Mouse (Mus musculus) stomach, embryonic 14.5 days (tissue): ENCODE measurements around the gene Hmgcll1. TPM values are rescaled to one million over a fixed set of nuclear protein-coding genes. Genes with fewer than 3 reads are reported as not detected.

Experiments used
- ATAC-seq: fragments of 200-750 bp; cut with Nextera tagmentation; 2 replicates; pipeline ENCODE4 v1.8.0; 2017; ENCODE audit warnings: low read depth, moderate TSS enrichment; ENCODE audit not compliant: insufficient number of reproducible peaks, insufficient read depth, low FRiP score
- H3K27ac ChIP-seq: fragments of 300-500 bp; sonication (generic); 2 replicates; pipeline ENCODE4 v1.5.1; 2014; ENCODE audit warnings: mild to moderate bottlenecking, low read length, moderate library complexity, mixed read lengths
- H3K27me3 ChIP-seq: fragments of 300-500 bp; sonication (generic); 2 replicates; pipeline ENCODE4 v1.6.1; 2014; ENCODE audit warnings: low read length, control low read depth, mixed read lengths; ENCODE audit not compliant: control insufficient read depth, insufficient read depth
- H3K36me3 ChIP-seq: fragments of 300-500 bp; sonication (generic); 2 replicates; pipeline ENCODE4 v1.6.1; 2014; ENCODE audit warnings: mild to moderate bottlenecking, control low read depth, low read length, moderate library complexity, mixed read lengths; ENCODE audit not compliant: control insufficient read depth, insufficient read depth
- H3K4me1 ChIP-seq: fragments of 300-500 bp; sonication (generic); 2 replicates; pipeline ENCODE4 v1.6.1; 2014; ENCODE audit warnings: low read length, control low read depth, mixed read lengths; ENCODE audit not compliant: control insufficient read depth, insufficient read depth
- H3K4me2 ChIP-seq: fragments of 300-500 bp; sonication (generic); replicated peaks from 2 replicates; pipeline ENCODE4 v1.6.1; 2014; ENCODE audit warnings: low read depth, low read length, control low read depth
- H3K4me3 ChIP-seq: fragments of 300-500 bp; sonication (generic); 2 replicates; pipeline ENCODE4 v1.5.1; 2014; ENCODE audit warnings: low read depth, low read length, control low read depth
- H3K9ac ChIP-seq: fragments of 300-500 bp; sonication (generic); replicated peaks from 2 replicates; pipeline ENCODE4 v1.6.1; 2014; ENCODE audit warnings: low read depth, mild to moderate bottlenecking, control low read depth, low read length, moderate library complexity, mixed read lengths
- H3K9me3 ChIP-seq: fragments of 300-500 bp; sonication (generic); 2 replicates; pipeline ENCODE4 v1.6.1; 2016; ENCODE audit warnings: low read depth, low read length, control low read depth; ENCODE audit not compliant: control insufficient read depth
- WGBS: fragments of 180-500 bp; shearing (Covaris S2); extraction: QIAGEN DNeasy Blood & Tissue Kit; methylation state at CpG from one replicate; pipeline ENCODE4 v1.1.7; 2014; 5-methylcytosine and 5-hydroxymethylcytosine counted together
- polyA plus RNA-seq: library from polyadenylated mRNA; unstranded; fragments of >200 nt; fragmentation: Nextera tagmentation; extraction: Ambion mirVana; gene quantifications from 2 replicates; pipeline ENCODE4 v1.2.1, GENCODE M21; 2014

Gene Hmgcll1
- polyA plus RNA-seq, 1 experiment from 2014 or later = 6.6 TPM

GRCm38 (mm10) chr9:76038327-76039103 is 23.9 kb downstream of the Hmgcll1 start:
- Histone ChIP-seq H3K27me3 (no peaks in the 10 kb centered on the region), H3K27ac (no peak overlapping the region), H3K4me1 (peaks cover 2% of the 10 kb centered on the region; the same call in 1 of the 2 replicates), H3K4me2 (no peak overlapping the region), H3K9me3 (no peaks in the 10 kb centered on the region), H3K36me3 (no peaks in the 10 kb centered on the region), H3K4me3 (no peak overlapping the region), H3K9ac (no peak overlapping the region)
- ATAC-seq = no peak
- WGBS = 52% methylated on average over 9 of the region's 9 CpGs

GRCm38 (mm10) chr9:76039711-76040110 is 25.1 kb downstream of the Hmgcll1 start:
- no peak overlapping the region for H3K9ac ChIP-seq
- WGBS = 65% methylated on average over 5 of the region's 5 CpGs
- H3K27ac ChIP-seq = no peak overlapping the region
- no peak overlapping the region for H3K4me3 ChIP-seq
- no peaks in the 10 kb centered on the region for H3K9me3 ChIP-seq
- H3K27me3 ChIP-seq = no peaks in the 10 kb centered on the region
- no peak for ATAC-seq
- H3K4me1 ChIP-seq = peaks cover 2% of the 10 kb centered on the region; the same call in 1 of the 2 replicates
- no peak overlapping the region for H3K4me2 ChIP-seq
- H3K36me3 ChIP-seq = no peaks in the 10 kb centered on the region

- 73% methylated on average over 5 of the region's 5 CpGs for WGBS
- Histone ChIP-seq H3K9ac (no peak overlapping the region), H3K4me3 (no peak overlapping the region), H3K36me3 (no peaks in the 10 kb centered on the region), H3K27me3 (no peaks in the 10 kb centered on the region), H3K9me3 (no peaks in the 10 kb centered on the region), H3K27ac (no peak overlapping the region), H3K4me1 (no peaks in the 10 kb centered on the region), H3K4me2 (no peak overlapping the region)
- ATAC-seq = no peak
Observed at GRCm38 (mm10) chr9:76043341-76043740, 28.7 kb downstream of the Hmgcll1 start.

GRCm38 (mm10) chr9:76060935-76061334 is 46.3 kb downstream of the Hmgcll1 start:
- Histone ChIP-seq H3K4me2 (no peak overlapping the region), H3K4me3 (no peak overlapping the region), H3K9ac (no peak overlapping the region), H3K36me3 (no peaks in the 10 kb centered on the region), H3K4me1 (no peaks in the 10 kb centered on the region), H3K27ac (no peak overlapping the region), H3K27me3 (no peaks in the 10 kb centered on the region), H3K9me3 (no peaks in the 10 kb centered on the region)
- no peak for ATAC-seq
- WGBS = 53% methylated on average over 3 of the region's 3 CpGs

- no peak overlapping the region for H3K9ac ChIP-seq
- H3K9me3 ChIP-seq = no peaks in the 10 kb centered on the region
- no peak overlapping the region for H3K4me2 ChIP-seq
- no peak for ATAC-seq
- H3K27me3 ChIP-seq = no peaks in the 10 kb centered on the region
- no peak overlapping the region for H3K4me3 ChIP-seq
- H3K27ac ChIP-seq = no peak overlapping the region
- no peaks in the 10 kb centered on the region for H3K36me3 ChIP-seq
- 70% methylated on average over 4 of the region's 4 CpGs for WGBS
- H3K4me1 ChIP-seq = no peaks in the 10 kb centered on the region
Observed at GRCm38 (mm10) chr9:76061492-76061891, 46.8 kb downstream of the Hmgcll1 start.

- H3K4me3 ChIP-seq = no peak overlapping the region
- no peaks in the 10 kb centered on the region for H3K9me3 ChIP-seq
- no peak overlapping the region for H3K9ac ChIP-seq
- no peaks in the 10 kb centered on the region for H3K4me1 ChIP-seq
- 64% methylated on average over 2 of the region's 2 CpGs for WGBS
- H3K27me3 ChIP-seq = no peaks in the 10 kb centered on the region
- H3K4me2 ChIP-seq = no peak overlapping the region
- no peaks in the 10 kb centered on the region for H3K36me3 ChIP-seq
- no peak overlapping the region for H3K27ac ChIP-seq
- ATAC-seq = no peak
Observed at GRCm38 (mm10) chr9:76064164-76064563, 49.5 kb downstream of the Hmgcll1 start.

GRCm38 (mm10) chr9:76091561-76091960 is 76.9 kb downstream of the Hmgcll1 start:
- Histone ChIP-seq H3K4me2 (no peak overlapping the region), H3K4me1 (0 out of 2 replicates have a peak, but pooled peaks cover 3% of the 10 kb centered on the region), H3K36me3 (no peaks in the 10 kb centered on the region), H3K4me3 (no peak overlapping the region), H3K27me3 (no peaks in the 10 kb centered on the region), H3K27ac (no peak overlapping the region), H3K9ac (no peak overlapping the region), H3K9me3 (no peaks in the 10 kb centered on the region)
- no peak for ATAC-seq
- 32% methylated on average over 2 of the region's 2 CpGs for WGBS

- H3K27ac ChIP-seq = no peak overlapping the region
- H3K9me3 ChIP-seq = no peaks in the 10 kb centered on the region
Observed at GRCm38 (mm10) chr9:76097221-76097620, 82.6 kb downstream of the Hmgcll1 start.

GRCm38 (mm10) chr9:76099981-76100380 is 85.3 kb downstream of the Hmgcll1 start:
- Histone ChIP-seq H3K9ac (no peak overlapping the region), H3K4me3 (no peak overlapping the region), H3K27me3 (no peaks in the 10 kb centered on the region), H3K27ac (no peak overlapping the region), H3K36me3 (no peaks in the 10 kb centered on the region), H3K4me1 (no peaks in the 10 kb centered on the region), H3K4me2 (no peak overlapping the region), H3K9me3 (no peaks in the 10 kb centered on the region)
- 73% methylated on average over 3 of the region's 3 CpGs for WGBS
- no peak for ATAC-seq

More at GRCm38 (mm10) chr9:76097221-76097620, 82.6 kb downstream of the Hmgcll1 start:
- H3K4me3 ChIP-seq = no peak overlapping the region
- H3K9ac ChIP-seq = no peak overlapping the region
- H3K4me2 ChIP-seq = no peak overlapping the region
- 84% methylated on average over 5 of the region's 5 CpGs for WGBS
- H3K36me3 ChIP-seq = no peaks in the 10 kb centered on the region
- no peak for ATAC-seq
- no peaks in the 10 kb centered on the region for H3K27me3 ChIP-seq
- H3K4me1 ChIP-seq = 0 out of 2 replicates have a peak, but pooled peaks cover 3% of the 10 kb centered on the region
